Mouse (Mus musculus): Measurements from ENCODE around the gene Phf14. TPM values are rescaled to one million over a fixed set of nuclear protein-coding genes. Genes with fewer than 3 reads are reported as not detected.
A peak's percentile ranks its signal among the peaks of the same experiment; 100 is the strongest.

Phf14 gene
- polyA plus RNA-seq, 1 experiment = 56.9 TPM

DNA sequence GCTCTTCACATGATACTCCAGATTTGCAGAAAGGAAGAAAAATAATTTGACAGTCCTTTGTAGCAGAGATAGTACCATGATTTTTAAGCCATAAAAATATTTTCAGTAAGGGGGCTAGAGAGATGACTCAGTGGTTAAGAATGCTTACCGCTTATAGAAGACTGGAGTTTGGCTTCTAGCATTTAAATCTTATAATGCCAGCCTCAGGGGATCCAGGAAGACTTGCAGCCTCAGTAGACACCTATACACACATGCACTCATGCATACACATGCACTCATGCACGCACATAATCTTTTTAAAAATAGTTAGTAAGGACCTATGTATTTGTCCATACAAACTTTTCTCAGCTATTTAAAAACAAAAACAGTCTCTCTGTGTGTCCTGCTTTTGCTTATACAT lies 174.5 kb downstream of the Phf14 start:
- H3K9ac ChIP-seq (ENCODE audit: low read depth, poor library complexity, severe bottlenecking) = no peak overlapping the region
- TF ChIP-seq EP300 (IDR thresholded peaks at IDR 0.05; ENCODE audit: insufficient read depth, low read depth, low read length) (no peak), CTCF (IDR thresholded peaks at IDR 0.05; ENCODE audit: low read depth, low read length) (no peak), POLR2A (IDR thresholded peaks at IDR 0.05; ENCODE audit: insufficient read depth, low read length) (no peak)
- H3K27me3 ChIP-seq (ENCODE audit: control insufficient read depth, insufficient read depth, low read length, poor library complexity, severe bottlenecking) = no peaks in the 10 kb centered on the region
- no peak overlapping the region for H3K27ac ChIP-seq (ENCODE audit: insufficient read depth, low read length)
- no peaks in the 10 kb centered on the region; the same call in 1 of the 2 replicates for H3K36me3 ChIP-seq (ENCODE audit: control insufficient read depth, insufficient read depth, low read length, poor library complexity, severe bottlenecking)
- H3K9me3 ChIP-seq (replicated peaks; ENCODE audit: control insufficient read depth, insufficient read depth, low read length, poor library complexity, severe bottlenecking) = no peaks in the 10 kb centered on the region
- no peak overlapping the region for H3K4me3 ChIP-seq (ENCODE audit: low read depth, low read length)
- no peaks in the 10 kb centered on the region for H3K4me1 ChIP-seq (ENCODE audit: control insufficient read depth, insufficient read depth, low read length)

DNA sequence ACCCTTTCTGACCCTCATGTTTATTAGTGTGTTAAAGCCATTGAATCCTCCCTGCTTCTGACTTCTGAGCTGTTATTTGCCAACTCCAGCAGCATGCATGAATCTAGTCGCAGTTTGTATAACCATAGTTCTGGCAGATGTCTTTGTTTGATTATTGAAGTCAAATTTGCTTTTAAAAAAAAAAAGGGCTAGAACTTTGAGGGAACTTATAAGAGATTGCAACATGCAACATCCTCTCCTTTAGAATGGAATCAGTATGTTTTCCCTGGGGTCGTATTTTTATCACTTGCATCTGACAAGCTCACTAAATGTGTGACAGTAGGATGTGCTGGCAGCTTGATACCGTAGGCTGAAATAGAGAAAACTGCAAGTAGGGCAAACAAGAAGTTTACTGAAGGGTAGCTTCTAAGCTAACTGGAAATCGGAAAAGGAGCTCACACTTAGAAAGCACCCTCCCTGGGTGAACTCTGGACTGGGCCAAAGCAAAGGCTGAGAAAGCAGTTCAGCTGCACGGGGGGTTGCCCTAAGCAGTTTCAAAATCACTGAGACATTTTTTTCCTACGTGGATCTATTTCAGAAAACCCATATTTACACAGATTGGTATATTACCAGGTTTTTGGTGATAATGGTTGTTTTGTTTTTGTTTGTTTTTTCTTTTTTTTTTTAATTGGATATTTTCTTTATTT lies 175.1 kb downstream of the Phf14 start:
- Histone ChIP-seq H3K4me1 (ENCODE audit: control insufficient read depth, insufficient read depth, low read length) (no peaks in the 10 kb centered on the region), H3K27ac (ENCODE audit: insufficient read depth, low read length) (no peak overlapping the region), H3K9ac (ENCODE audit: low read depth, poor library complexity, severe bottlenecking) (no peak overlapping the region), H3K36me3 (ENCODE audit: control insufficient read depth, insufficient read depth, low read length, poor library complexity, severe bottlenecking) (no peaks in the 10 kb centered on the region; the same call in 1 of the 2 replicates), H3K4me3 (ENCODE audit: low read depth, low read length) (no peak overlapping the region), H3K27me3 (ENCODE audit: control insufficient read depth, insufficient read depth, low read length, poor library complexity, severe bottlenecking) (no peaks in the 10 kb centered on the region), H3K9me3 (replicated peaks; ENCODE audit: control insufficient read depth, insufficient read depth, low read length, poor library complexity, severe bottlenecking) (no peaks in the 10 kb centered on the region)
- no peak for TF ChIP-seq POLR2A (IDR thresholded peaks at IDR 0.05; ENCODE audit: insufficient read depth, low read length)

DNA sequence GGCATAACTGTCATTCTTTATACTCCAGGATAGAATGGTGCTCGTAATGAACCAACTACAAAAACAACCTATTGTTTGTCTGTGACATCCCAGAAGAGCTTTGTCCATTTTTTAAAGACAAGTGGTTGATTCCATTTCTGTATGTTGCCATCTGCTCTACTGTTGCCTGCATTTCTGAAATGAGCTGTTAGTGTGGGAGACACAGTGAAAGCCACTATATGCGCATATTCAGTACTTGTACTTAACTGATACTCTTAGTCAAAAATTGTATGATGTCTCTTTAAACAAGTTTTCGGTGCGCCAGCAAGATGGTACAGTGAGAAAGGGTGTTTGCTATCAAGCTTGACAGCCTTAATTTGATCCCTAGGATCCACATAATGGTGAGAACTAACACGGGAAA lies 177.1 kb downstream of the Phf14 start:
- no peak overlapping the region for H3K4me3 ChIP-seq (ENCODE audit: low read depth, low read length)
- H3K9ac ChIP-seq (ENCODE audit: low read depth, poor library complexity, severe bottlenecking) = no peak overlapping the region
- H3K9me3 ChIP-seq (replicated peaks; ENCODE audit: control insufficient read depth, insufficient read depth, low read length, poor library complexity, severe bottlenecking) = no peaks in the 10 kb centered on the region
- no peaks in the 10 kb centered on the region for H3K36me3 ChIP-seq (ENCODE audit: control insufficient read depth, insufficient read depth, low read length, poor library complexity, severe bottlenecking)
- TF ChIP-seq EP300 (IDR thresholded peaks at IDR 0.05; ENCODE audit: insufficient read depth, low read depth, low read length) (no peak), CTCF (IDR thresholded peaks at IDR 0.05; ENCODE audit: low read depth, low read length) (no peak), POLR2A (IDR thresholded peaks at IDR 0.05; ENCODE audit: insufficient read depth, low read length) (no peak)
- no peaks in the 10 kb centered on the region for H3K27me3 ChIP-seq (ENCODE audit: control insufficient read depth, insufficient read depth, low read length, poor library complexity, severe bottlenecking)
- H3K4me1 ChIP-seq (ENCODE audit: control insufficient read depth, insufficient read depth, low read length) = no peaks in the 10 kb centered on the region
- no peak overlapping the region for H3K27ac ChIP-seq (ENCODE audit: insufficient read depth, low read length)

DNA sequence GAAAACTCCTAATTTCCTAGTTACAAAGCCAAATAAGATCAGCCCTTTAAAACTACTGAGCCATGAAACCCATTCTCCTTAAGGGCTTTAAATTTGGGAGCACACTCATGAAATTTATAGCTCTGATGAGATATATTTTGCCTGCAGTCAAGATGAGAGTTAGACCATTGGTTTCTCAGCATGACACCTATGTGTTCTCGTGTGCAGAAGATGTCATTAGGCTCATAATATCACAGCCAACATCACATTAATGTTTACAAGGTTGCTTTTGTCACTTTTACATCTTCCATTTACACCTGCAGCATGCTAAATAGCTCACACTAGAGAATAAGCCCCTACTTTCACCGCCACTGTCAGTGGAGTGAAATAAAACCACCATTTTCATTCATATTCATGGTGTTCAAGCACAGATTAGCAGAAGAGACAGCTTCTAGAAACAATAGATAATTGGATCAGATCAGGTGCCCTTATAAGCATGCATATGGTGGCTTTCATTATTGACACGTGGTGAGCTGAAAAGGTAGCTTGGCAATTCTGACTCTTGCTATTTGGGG lies 181.9 kb downstream of the Phf14 start:
- H3K4me3 ChIP-seq (ENCODE audit: low read depth, low read length) = no peak overlapping the region
- no peaks in the 10 kb centered on the region for H3K27me3 ChIP-seq (ENCODE audit: control insufficient read depth, insufficient read depth, low read length, poor library complexity, severe bottlenecking)
- no peak for TF ChIP-seq POLR2A (IDR thresholded peaks at IDR 0.05; ENCODE audit: insufficient read depth, low read length)
- TF ChIP-seq EP300 (IDR thresholded peaks at IDR 0.05; ENCODE audit: insufficient read depth, low read depth, low read length) = no peak
- TF ChIP-seq CTCF (IDR thresholded peaks at IDR 0.05; ENCODE audit: low read depth, low read length) = no peak
- H3K9ac ChIP-seq (ENCODE audit: low read depth, poor library complexity, severe bottlenecking) = no peak overlapping the region
- peaks cover 8% of the 10 kb centered on the region for H3K9me3 ChIP-seq (replicated peaks; ENCODE audit: control insufficient read depth, insufficient read depth, low read length, poor library complexity, severe bottlenecking)
- no peaks in the 10 kb centered on the region for H3K4me1 ChIP-seq (ENCODE audit: control insufficient read depth, insufficient read depth, low read length)
- no peaks in the 10 kb centered on the region for H3K36me3 ChIP-seq (ENCODE audit: control insufficient read depth, insufficient read depth, low read length, poor library complexity, severe bottlenecking)
- no peak overlapping the region for H3K27ac ChIP-seq (ENCODE audit: insufficient read depth, low read length)

DNA sequence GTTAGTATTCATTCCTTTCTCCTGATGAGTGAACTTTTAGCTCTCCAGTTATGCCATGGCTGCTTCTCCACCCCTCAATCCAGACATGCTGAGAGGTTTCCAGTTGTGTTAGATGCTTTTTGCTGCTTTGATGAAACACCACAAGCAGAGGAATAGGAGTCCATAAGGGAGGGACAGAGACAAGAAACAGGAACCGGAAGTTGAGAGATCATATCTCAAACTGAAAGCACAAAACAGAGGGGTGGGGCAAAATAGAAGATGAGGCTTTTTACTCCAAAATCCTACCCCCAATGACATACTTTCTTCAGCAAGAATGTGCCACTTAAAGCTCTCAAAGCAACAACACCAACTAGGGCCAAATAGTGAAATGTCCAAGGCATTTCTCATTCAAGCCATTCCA lies 188.1 kb downstream of the Phf14 start:
- Histone ChIP-seq H3K9me3 (replicated peaks; ENCODE audit: control insufficient read depth, insufficient read depth, low read length, poor library complexity, severe bottlenecking) (peaks cover 8% of the 10 kb centered on the region), H3K9ac (ENCODE audit: low read depth, poor library complexity, severe bottlenecking) (no peak overlapping the region), H3K36me3 (ENCODE audit: control insufficient read depth, insufficient read depth, low read length, poor library complexity, severe bottlenecking) (no peaks in the 10 kb centered on the region), H3K27me3 (ENCODE audit: control insufficient read depth, insufficient read depth, low read length, poor library complexity, severe bottlenecking) (no peaks in the 10 kb centered on the region), H3K27ac (ENCODE audit: insufficient read depth, low read length) (no peak overlapping the region), H3K4me3 (ENCODE audit: low read depth, low read length) (no peak overlapping the region), H3K4me1 (ENCODE audit: control insufficient read depth, insufficient read depth, low read length) (peaks cover 1% of the 10 kb centered on the region)
- TF ChIP-seq EP300 (IDR thresholded peaks at IDR 0.05; ENCODE audit: insufficient read depth, low read depth, low read length) = no peak
- TF ChIP-seq POLR2A (IDR thresholded peaks at IDR 0.05; ENCODE audit: insufficient read depth, low read length) = no peak
- no peak for TF ChIP-seq CTCF (IDR thresholded peaks at IDR 0.05; ENCODE audit: low read depth, low read length)

DNA sequence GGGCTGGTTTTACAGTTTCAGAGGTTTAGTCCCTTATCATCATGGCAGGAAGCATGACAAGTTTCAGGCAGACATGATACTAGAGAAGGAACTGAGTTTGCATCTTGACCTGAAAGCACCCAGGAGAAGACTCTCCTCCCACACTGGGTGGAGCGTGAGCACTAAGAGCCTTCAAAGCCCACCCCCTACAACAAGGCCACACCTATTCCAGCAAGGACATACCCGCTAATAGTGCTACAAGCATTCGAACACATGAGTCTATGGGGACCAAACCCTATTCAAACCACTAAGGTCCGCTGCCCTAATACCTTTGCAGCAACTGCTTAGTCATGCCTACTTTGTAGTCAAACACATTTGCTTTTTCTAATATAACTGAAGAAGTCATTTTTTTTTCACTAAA lies 189.5 kb downstream of the Phf14 start:
- Histone ChIP-seq H3K36me3 (ENCODE audit: control insufficient read depth, insufficient read depth, low read length, poor library complexity, severe bottlenecking) (no peaks in the 10 kb centered on the region), H3K4me1 (ENCODE audit: control insufficient read depth, insufficient read depth, low read length) (peaks cover 1% of the 10 kb centered on the region), H3K27ac (ENCODE audit: insufficient read depth, low read length) (no peak overlapping the region), H3K9me3 (replicated peaks; ENCODE audit: control insufficient read depth, insufficient read depth, low read length, poor library complexity, severe bottlenecking) (0 out of 2 replicates have a peak, but pooled peaks cover 3% of the 10 kb centered on the region), H3K4me3 (ENCODE audit: low read depth, low read length) (peak overlapping the region; percentile 51), H3K27me3 (ENCODE audit: control insufficient read depth, insufficient read depth, low read length, poor library complexity, severe bottlenecking) (no peaks in the 10 kb centered on the region), H3K9ac (ENCODE audit: low read depth, poor library complexity, severe bottlenecking) (no peak overlapping the region)
- TF ChIP-seq EP300 (IDR thresholded peaks at IDR 0.05; ENCODE audit: insufficient read depth, low read depth, low read length) (no peak), POLR2A (IDR thresholded peaks at IDR 0.05; ENCODE audit: insufficient read depth, low read length) (no peak), CTCF (IDR thresholded peaks at IDR 0.05; ENCODE audit: low read depth, low read length) (no peak)
